Mouse (Mus musculus): ENCODE data around the gene Wdr82.

- TF ChIP-seq GATA1 (IDR thresholded peaks at IDR 0.05; ENCODE audit: borderline replicate concordance, low read length) (no peak), FLI1 (IDR thresholded peaks at IDR 0.05; ENCODE audit: low read length) (no peak)
Observed at GRCm38 (mm10) chr9:106220894-106221523, 50.3 kb downstream of the Wdr82 start.
